Mouse (Mus musculus): ENCODE data around the gene Ppp1r15a. TPM values are rescaled to one million over a fixed set of nuclear protein-coding genes. Genes with fewer than 3 reads are reported as not detected.

Ppp1r15a gene
- polyA plus RNA-seq (2021; fragmentation: Nextera tagmentation) = 17.6 and 18.2 TPM in 2 replicates
- long read RNA-seq, experiment 1, transcript Ppp1r15a-201 (3 exons, 2,333 nt) = major isoform, 30 of 36 reads
- long read RNA-seq, experiment 1, partial matches to known transcripts = 2 of 36 reads
- long read RNA-seq, experiment 1, other reads (novel, unspliced or antisense) = 2 of 36 reads
- long read RNA-seq, experiment 2, transcript Ppp1r15a-201 (3 exons, 2,333 nt) = major isoform, 115 of 122 reads
- long read RNA-seq, experiment 2, partial matches to known transcripts = 1 of 122 reads
- long read RNA-seq, experiment 2, other reads (novel, unspliced or antisense) = 2 of 122 reads

GRCm38 (mm10) chr7:45525809-45526473 lies at the start of gene Ppp1r15a, which contains the start of gene Plekha4:
Gene Ppp1r15a, minus strand, starts transcription at chr7:45526268.
Gene Plekha4, plus strand, starts transcription at chr7:45526330.

GRCm38 (mm10) chr7:45570103-45570741 lies 44.2 kb upstream of the Ppp1r15a start, which contains the start of gene Bcat2:
Gene Bcat2, plus strand, starts transcription at chr7:45570153.

GRCm38 (mm10) chr7:45554744-45555143 lies 28.7 kb upstream of the Ppp1r15a start, which contains the start of gene Hsd17b14:
Gene Hsd17b14, plus strand, starts transcription at chr7:45554893.

GRCm38 (mm10) chr7:45509912-45510787 lies 15.9 kb downstream of the Ppp1r15a start, which contains the start of gene Nucb1:
Gene Nucb1, minus strand, starts transcription at chr7:45510406.

GRCm38 (mm10) chr7:45488293-45489204 lies 37.5 kb downstream of the Ppp1r15a start, which contains the start of gene Dhdh:
Gene Dhdh, minus strand, starts transcription at chr7:45488805.

GRCm38 (mm10) chr7:45486761-45487415 lies 39.2 kb downstream of the Ppp1r15a start, which contains the start of gene Gm45808:
Gene Gm45808, minus strand, starts transcription at chr7:45486811.

GRCm38 (mm10) chr7:45481374-45481927 lies 44.6 kb downstream of the Ppp1r15a start, which contains the start of gene Tulp2:
Gene Tulp2, plus strand, starts transcription at chr7:45481877.

Other genes with a start within 250 kb of the Ppp1r15a start
- gene Slc6a21, start 248.8 kb downstream of the Ppp1r15a start, polyA plus RNA-seq (2021; fragmentation: Nextera tagmentation) = not detected in 2 replicates
- 10.1 and 12.4 TPM in 2 replicates for gene Trpm4, start 192.5 kb downstream of the Ppp1r15a start, polyA plus RNA-seq (2021; fragmentation: Nextera tagmentation)
- gene Hrc, start 191.0 kb downstream of the Ppp1r15a start, polyA plus RNA-seq (2021; fragmentation: Nextera tagmentation) = not detected in 2 replicates
- 8.7 and 11.6 TPM in 2 replicates for gene Ppfia3, start 159.2 kb downstream of the Ppp1r15a start, polyA plus RNA-seq (2021; fragmentation: Nextera tagmentation)
- gene Lin7b, start 155.7 kb downstream of the Ppp1r15a start, polyA plus RNA-seq (2021; fragmentation: Nextera tagmentation) = 214 and 221 TPM in 2 replicates
- gene Snrnp70, start 130.5 kb downstream of the Ppp1r15a start, polyA plus RNA-seq (2021; fragmentation: Nextera tagmentation) = 32.6 and 45.3 TPM in 2 replicates
- not detected in 2 replicates for gene Kcna7, start 120.6 kb downstream of the Ppp1r15a start, polyA plus RNA-seq (2021; fragmentation: Nextera tagmentation)
- gene Ntf5, start 112.6 kb downstream of the Ppp1r15a start, polyA plus RNA-seq (2021; fragmentation: Nextera tagmentation) = 0.11 and 0.30 TPM in 2 replicates
- gene Lhb, start 105.4 kb downstream of the Ppp1r15a start, polyA plus RNA-seq (2021; fragmentation: Nextera tagmentation) = 1.1 TPM in 1 of 2 replicates, not detected in the other
- gene Gys1, start 91.4 kb downstream of the Ppp1r15a start, polyA plus RNA-seq (2021; fragmentation: Nextera tagmentation) = 7.9 and 10.1 TPM in 2 replicates
- gene Ruvbl2, start 88.2 kb downstream of the Ppp1r15a start, polyA plus RNA-seq (2021; fragmentation: Nextera tagmentation) = 50.0 and 53.1 TPM in 2 replicates
- 1,695 and 1,748 TPM in 2 replicates for gene Ftl1, start 66.4 kb downstream of the Ppp1r15a start, polyA plus RNA-seq (2021; fragmentation: Nextera tagmentation)
- gene Bax, start 59.4 kb downstream of the Ppp1r15a start, polyA plus RNA-seq (2021; fragmentation: Nextera tagmentation) = 86.7 and 94.4 TPM in 2 replicates
- gene Tulp2, start 44.4 kb downstream of the Ppp1r15a start, polyA plus RNA-seq (2021; fragmentation: Nextera tagmentation) = 0.13 and 0.14 TPM in 2 replicates
- not detected in 2 replicates for gene Gm45808, start 39.5 kb downstream of the Ppp1r15a start, polyA plus RNA-seq (2021; fragmentation: Nextera tagmentation)
- 2.6 and 3.5 TPM in 2 replicates for gene Dhdh, start 37.5 kb downstream of the Ppp1r15a start, polyA plus RNA-seq (2021; fragmentation: Nextera tagmentation)
- gene Nucb1, start 15.9 kb downstream of the Ppp1r15a start, polyA plus RNA-seq (2021; fragmentation: Nextera tagmentation) = 74.5 and 76.8 TPM in 2 replicates
- 0.67 and 1.7 TPM in 2 replicates for gene Plekha4, start 62 bp upstream of the Ppp1r15a start, polyA plus RNA-seq (2021; fragmentation: Nextera tagmentation)
- 0.43 TPM in 1 of 2 replicates, not detected in the other for gene Hsd17b14, start 28.6 kb upstream of the Ppp1r15a start, polyA plus RNA-seq (2021; fragmentation: Nextera tagmentation)
- 7.0 and 8.5 TPM in 2 replicates for gene Bcat2, start 43.9 kb upstream of the Ppp1r15a start, polyA plus RNA-seq (2021; fragmentation: Nextera tagmentation)
- gene Fgf21, start 89.2 kb upstream of the Ppp1r15a start, polyA plus RNA-seq (2021; fragmentation: Nextera tagmentation) = not detected in 2 replicates
- gene Fut1, start 91.0 kb upstream of the Ppp1r15a start, polyA plus RNA-seq (2021; fragmentation: Nextera tagmentation) = 0.08 TPM in 1 of 2 replicates, not detected in the other
- gene Izumo1, start 95.5 kb upstream of the Ppp1r15a start, polyA plus RNA-seq (2021; fragmentation: Nextera tagmentation) = 0.09 TPM in 1 of 2 replicates, not detected in the other
- 2.3 and 3.1 TPM in 2 replicates for gene Rasip1, start 101.2 kb upstream of the Ppp1r15a start, polyA plus RNA-seq (2021; fragmentation: Nextera tagmentation)
- 1.1 and 1.2 TPM in 2 replicates for gene Mamstr, start 113.7 kb upstream of the Ppp1r15a start, polyA plus RNA-seq (2021; fragmentation: Nextera tagmentation)
- gene Fut2, start 140.1 kb upstream of the Ppp1r15a start, polyA plus RNA-seq (2021; fragmentation: Nextera tagmentation) = 0.10 and 0.16 TPM in 2 replicates
- 5.2 and 6.6 TPM in 2 replicates for gene Ntn5, start 157.8 kb upstream of the Ppp1r15a start, polyA plus RNA-seq (2021; fragmentation: Nextera tagmentation)
- 0.15 and 0.36 TPM in 2 replicates for gene Sec1, start 168.1 kb upstream of the Ppp1r15a start, polyA plus RNA-seq (2021; fragmentation: Nextera tagmentation)
- 39.6 and 49.9 TPM in 2 replicates for gene Car11, start 173.6 kb upstream of the Ppp1r15a start, polyA plus RNA-seq (2021; fragmentation: Nextera tagmentation)
- 49.2 and 52.8 TPM in 2 replicates for gene Dbp, start 178.8 kb upstream of the Ppp1r15a start, polyA plus RNA-seq (2021; fragmentation: Nextera tagmentation)
- gene Rpl18, start 189.2 kb upstream of the Ppp1r15a start, polyA plus RNA-seq (2021; fragmentation: Nextera tagmentation) = 357 and 361 TPM in 2 replicates
- 5.5 and 6.1 TPM in 2 replicates for gene Sphk2, start 191.7 kb upstream of the Ppp1r15a start, polyA plus RNA-seq (2021; fragmentation: Nextera tagmentation)
- gene Fam83e, start 194.9 kb upstream of the Ppp1r15a start, polyA plus RNA-seq (2021; fragmentation: Nextera tagmentation) = 0.09 TPM in 1 of 2 replicates, not detected in the other
- not detected in 2 replicates for gene Spaca4, start 199.5 kb upstream of the Ppp1r15a start, polyA plus RNA-seq (2021; fragmentation: Nextera tagmentation)

Measured in layer of hippocampus, adult 6 months (tissue).